8 mouse cellular contexts compared by ENCODE assay signal in the genomic region with DNA sequence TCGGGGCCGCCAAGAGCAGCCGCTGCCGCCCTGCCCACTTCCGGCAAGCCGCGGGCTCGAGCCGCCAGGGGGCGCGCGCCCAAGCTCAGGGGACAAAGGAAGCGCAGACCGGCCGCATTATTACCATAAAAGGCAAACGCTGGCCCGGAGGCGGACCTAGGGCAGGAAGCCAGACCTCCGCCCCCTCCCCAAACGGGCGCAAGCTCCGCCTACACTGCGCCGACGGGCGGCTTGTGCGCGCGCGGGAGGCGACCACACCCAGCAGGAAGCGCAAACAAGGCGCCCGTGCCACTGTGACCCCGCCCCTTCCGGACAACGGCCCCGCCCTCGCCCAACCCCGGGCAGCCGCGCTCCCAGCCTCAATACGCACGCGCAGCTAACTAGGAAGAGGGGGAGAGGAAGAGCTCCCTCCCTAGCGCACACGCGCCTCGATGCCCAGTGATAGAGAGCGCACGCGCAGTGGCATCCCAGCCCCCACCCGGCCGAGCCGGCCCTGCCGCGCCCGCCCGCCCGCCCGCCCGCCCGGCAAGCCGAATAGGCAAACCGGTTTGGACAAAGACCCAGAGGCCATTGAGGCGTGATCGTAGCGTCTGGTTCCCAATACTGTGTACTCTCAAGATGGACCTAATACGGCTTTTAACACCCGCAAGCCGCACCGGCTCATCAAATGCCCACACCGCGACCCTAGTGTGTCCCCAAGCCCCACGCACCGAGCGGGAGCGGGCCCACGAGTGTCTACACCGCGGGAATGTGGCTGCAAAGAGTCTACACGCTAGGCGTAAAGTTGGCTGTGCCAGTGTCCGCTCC. TPM values are rescaled to one million over a fixed set of nuclear protein-coding genes. Genes with fewer than 3 reads are reported as not detected.
DNase-seq lines count a peak whose midpoint lies in the region; ATAC-seq and TF ChIP-seq lines count a peak whose summit lies in the region.

No protein-coding gene starts in this region.

- peaks cover 38% of the 10 kb centered on the region for H3K79me2 ChIP-seq in CH12.LX (replicated peaks; ENCODE audit: control insufficient read depth, extremely low read depth, insufficient read depth, poor library complexity, severe bottlenecking)

- in situ Hi-C loops in CH12.LX (cut with MboI; ENCODE audit: low pct_ligation_motif_present, low pct_unique_long_range_greater_than_20kb, low sequenced_read_pairs) = no loop called here

- ATAC-seq in forebrain, embryonic 12.5 days (ENCODE audit: low FRiP score) = peak; percentile 87
- peak; percentile 85 for ATAC-seq in heart, postnatal 0 days (ENCODE audit: insufficient read depth, low read depth)
- peak; percentile 88 for ATAC-seq in liver, postnatal 0 days
- peak; percentile 83 for ATAC-seq in neural tube, embryonic 14.5 days (ENCODE audit: low read depth)

- peak overlapping the region; percentile 97 for H3K27ac ChIP-seq in CH12.LX (ENCODE audit: insufficient read depth, low read depth)
- peak overlapping the region; percentile 99 for H3K27ac ChIP-seq in forebrain, embryonic 12.5 days
- H3K27ac ChIP-seq in heart, postnatal 0 days (ENCODE audit: low read depth) = peak overlapping the region; percentile 100
- peak overlapping the region; percentile 99 for H3K27ac ChIP-seq in liver, postnatal 0 days (ENCODE audit: low read depth)
- H3K27ac ChIP-seq in neural tube, embryonic 14.5 days (ENCODE audit: low read depth, low read length) = peak overlapping the region; percentile 100

- H3K27me3 ChIP-seq in CH12.LX (replicated peaks) = no peaks in the 10 kb centered on the region
- H3K27me3 ChIP-seq in forebrain, embryonic 12.5 days = no peaks in the 10 kb centered on the region
- H3K27me3 ChIP-seq in heart, postnatal 0 days (ENCODE audit: control insufficient read depth, insufficient read depth, low read length) = no peaks in the 10 kb centered on the region
- no peaks in the 10 kb centered on the region for H3K27me3 ChIP-seq in liver, postnatal 0 days (ENCODE audit: insufficient read depth, low read length)
- peaks cover 3% of the 10 kb centered on the region; the same call in 1 of the 2 replicates for H3K27me3 ChIP-seq in neural tube, embryonic 14.5 days (ENCODE audit: control insufficient read depth, insufficient read depth, low read length)

- TF ChIP-seq POLR2A in CH12.LX (IDR thresholded peaks at IDR 0.05; ENCODE audit: low read depth, low read length) = no peak

- TF ChIP-seq CTCF in CH12.LX (conservative IDR thresholded peaks at IDR 0.05 in 1 of 2, IDR thresholded peaks at IDR 0.05 in 1 of 2; ENCODE audit: low read depth in 2 of 2, low read length in 2 of 2) = peak in 1 of 2 experiments; percentile 68; a peak in 2 of 4 replicates
- TF ChIP-seq CTCF in heart, postnatal 0 days (IDR thresholded peaks at IDR 0.05; ENCODE audit: low read depth) = peak; percentile 82
- TF ChIP-seq CTCF in liver, postnatal 0 days (IDR thresholded peaks at IDR 0.05; ENCODE audit: low read depth) = peak; percentile 95

- TF ChIP-seq EP300 in CH12.LX (IDR thresholded peaks at IDR 0.05; ENCODE audit: low read length) = no peak
- TF ChIP-seq EP300 in heart, postnatal 0 days (IDR thresholded peaks at IDR 0.05; ENCODE audit: low read depth) = peak; percentile 75
- no peak for TF ChIP-seq EP300 in liver, postnatal 0 days (IDR thresholded peaks at IDR 0.05; ENCODE audit: low read depth)

- peaks cover 32 to 56% of the 10 kb centered on the region in 2 experiments for H3K4me1 ChIP-seq in CH12.LX (ENCODE audit: control insufficient read depth in 1 of 2, insufficient read depth in 2 of 2)
- H3K4me1 ChIP-seq in forebrain, embryonic 12.5 days = peaks cover 53% of the 10 kb centered on the region
- peaks cover 40% of the 10 kb centered on the region for H3K4me1 ChIP-seq in heart, postnatal 0 days (ENCODE audit: control insufficient read depth, insufficient read depth)
- peaks cover 37% of the 10 kb centered on the region for H3K4me1 ChIP-seq in liver, postnatal 0 days (ENCODE audit: insufficient read depth)
- H3K4me1 ChIP-seq in neural tube, embryonic 14.5 days (ENCODE audit: control insufficient read depth, insufficient read depth, low read length) = peaks cover 38% of the 10 kb centered on the region

- no peak; the same call in 1 of the 2 replicates for TF ChIP-seq RAD21 in CH12.LX (IDR thresholded peaks at IDR 0.05; ENCODE audit: low read depth, low read length)

- peak overlapping the region; percentile 64 to 96 (median 85) for H3K4me3 ChIP-seq in CH12.LX (replicated peaks in 1 of 3; ENCODE audit: low read depth in 2 of 3, low read length in 2 of 3, poor library complexity in 1 of 3)
- peak overlapping the region; percentile 68 for H3K4me3 ChIP-seq in forebrain, embryonic 12.5 days (replicated peaks)
- H3K4me3 ChIP-seq in heart, postnatal 0 days (ENCODE audit: low read depth, low read length) = peak overlapping the region; percentile 99
- peak overlapping the region; percentile 98 for H3K4me3 ChIP-seq in liver, postnatal 0 days (ENCODE audit: low read depth, low read length)
- H3K4me3 ChIP-seq in neural tube, embryonic 14.5 days (ENCODE audit: low read depth, low read length) = peak overlapping the region; percentile 89

- WGBS in forebrain, embryonic 12.5 days = under 1% methylated on average over 72 of the region's 84 CpGs
- under 1% methylated on average over 82 of the region's 84 CpGs for WGBS in heart, postnatal 0 days
- under 1% methylated on average over 78 of the region's 84 CpGs for WGBS in liver, postnatal 0 days (ENCODE audit: insufficient replicate concordance)
- under 1% methylated on average over 79 of the region's 84 CpGs for WGBS in neural tube, embryonic 14.5 days

- peaks cover 39 to 47% of the 10 kb centered on the region in 2 experiments for H3K36me3 ChIP-seq in CH12.LX (replicated peaks in 1 of 2; ENCODE audit: control insufficient read depth in 1 of 2, insufficient read depth in 1 of 2, low read length in 1 of 2)
- H3K36me3 ChIP-seq in forebrain, embryonic 12.5 days (replicated peaks) = peaks cover 47% of the 10 kb centered on the region
- H3K36me3 ChIP-seq in heart, postnatal 0 days (replicated peaks; ENCODE audit: control insufficient read depth, insufficient read depth, low read length) = peaks cover 44% of the 10 kb centered on the region
- peaks cover 43% of the 10 kb centered on the region for H3K36me3 ChIP-seq in liver, postnatal 0 days (replicated peaks; ENCODE audit: insufficient read depth, low read length)
- H3K36me3 ChIP-seq in neural tube, embryonic 14.5 days (ENCODE audit: control insufficient read depth, insufficient read depth, low read length) = peaks cover 44% of the 10 kb centered on the region

- dilution Hi-C loops in CH12.LX (cut with MboI; ENCODE audit: extremely low pct_ligation_motif_present, extremely low pct_unique_long_range_greater_than_20kb, low sequenced_read_pairs) = no loop called here

- peak; percentile 92 for DNase-seq in CH12.LX (ENCODE audit: extremely low read depth)
- DNase-seq in c-Kit-positive CD71-positive TER-119-negative erythroid progenitor cells, embryonic 14.5 days (ENCODE audit: low read depth) = peak; percentile 87
- DNase-seq in heart, postnatal 0 days (ENCODE audit: low spot score) = peak; percentile 96
- DNase-seq in kidney, postnatal 4 days = peak; percentile 100
- peak; percentile 100 for DNase-seq in liver, postnatal 0 days
- DNase-seq in testis, postnatal 10 days (ENCODE audit: low spot score) = peak; percentile 100

- H3K9me3 ChIP-seq in CH12.LX (replicated peaks; ENCODE audit: low read length) = no peaks in the 10 kb centered on the region
- no peaks in the 10 kb centered on the region for H3K9me3 ChIP-seq in forebrain, embryonic 12.5 days
- H3K9me3 ChIP-seq in heart, postnatal 0 days (replicated peaks; ENCODE audit: control insufficient read depth, low read length) = no peaks in the 10 kb centered on the region
- no peaks in the 10 kb centered on the region for H3K9me3 ChIP-seq in liver, postnatal 0 days (ENCODE audit: low read length)
- no peaks in the 10 kb centered on the region for H3K9me3 ChIP-seq in neural tube, embryonic 14.5 days (ENCODE audit: control insufficient read depth, low read length)

- H3K4me2 ChIP-seq in CH12.LX (ENCODE audit: insufficient read depth, low read depth, poor library complexity, severe bottlenecking) = no peak overlapping the region
- peak overlapping the region; percentile 80 for H3K4me2 ChIP-seq in forebrain, embryonic 12.5 days
- peak overlapping the region; percentile 87 for H3K4me2 ChIP-seq in heart, postnatal 0 days (ENCODE audit: low read depth, low read length)
- peak overlapping the region; percentile 90 for H3K4me2 ChIP-seq in liver, postnatal 0 days (ENCODE audit: low read depth, low read length)
- peak overlapping the region; percentile 71 for H3K4me2 ChIP-seq in neural tube, embryonic 14.5 days (ENCODE audit: low read depth, low read length)

- H3K9ac ChIP-seq in CH12.LX (ENCODE audit: insufficient read depth, low read depth) = peak overlapping the region; percentile 99
- peak overlapping the region; percentile 98 for H3K9ac ChIP-seq in forebrain, embryonic 12.5 days
- peak overlapping the region; percentile 100 for H3K9ac ChIP-seq in heart, postnatal 0 days (replicated peaks; ENCODE audit: low read depth, low read length)
- H3K9ac ChIP-seq in liver, postnatal 0 days (replicated peaks) = peak overlapping the region; percentile 100
- peak overlapping the region; percentile 100 for H3K9ac ChIP-seq in neural tube, embryonic 14.5 days (replicated peaks; ENCODE audit: low read depth, low read length)

RNA-seq across cellular contexts. Expression of gene Actb, which starts 0.6 kb away (rescaled TPM):
- total RNA-seq in CH12.LX (2012; rRNA removed) (4,756 and 5,246 TPM in 2 replicates), CH12.LX (2014; rRNA removed) (3,882 and 4,152 TPM in 2 replicates)
- polyA plus RNA-seq in CH12.LX (2012; ENCODE audit: insufficient read length, low read depth) = 3,023 and 5,048 TPM in 2 replicates
- polyA plus RNA-seq in forebrain, embryonic 12.5 days (2016; fragmentation: Nextera tagmentation; extraction: Ambion mirVana) = 12,389 and 14,301 TPM in 2 replicates
- total RNA-seq in heart, postnatal 0 days (2014; rRNA removed; ENCODE audit: low replicate concordance) = 2,129 and 2,574 TPM in 2 replicates
- 4,473 and 4,544 TPM in 2 replicates for polyA plus RNA-seq in heart, postnatal 0 days (2015; fragmentation: Nextera tagmentation; extraction: Ambion mirVana)
- polyA plus RNA-seq in liver, postnatal 0 days (2015; fragmentation: Nextera tagmentation; extraction: Ambion mirVana) = 6,710 and 7,738 TPM in 2 replicates
- 12,012 and 12,961 TPM in 2 replicates for polyA plus RNA-seq in neural tube, embryonic 14.5 days (2014; fragmentation: Nextera tagmentation; extraction: Ambion mirVana)

RNA-seq across cellular contexts. Expression of gene Fbxl18, which starts 10.7 kb away (rescaled TPM):
- 5.0 and 6.4 TPM in 2 replicates for total RNA-seq in CH12.LX (2012; rRNA removed)
- 2.3 and 3.7 TPM in 2 replicates for total RNA-seq in CH12.LX (2014; rRNA removed)
- polyA plus RNA-seq in CH12.LX (2012; ENCODE audit: insufficient read length, low read depth) = 5.0 and 5.5 TPM in 2 replicates
- polyA plus RNA-seq in forebrain, embryonic 12.5 days (2016; fragmentation: Nextera tagmentation; extraction: Ambion mirVana) = 24.0 and 24.6 TPM in 2 replicates
- 12.5 and 17.8 TPM in 2 replicates for total RNA-seq in heart, postnatal 0 days (2014; rRNA removed; ENCODE audit: low replicate concordance)
- 6.8 and 7.3 TPM in 2 replicates for polyA plus RNA-seq in heart, postnatal 0 days (2015; fragmentation: Nextera tagmentation; extraction: Ambion mirVana)
- polyA plus RNA-seq in liver, postnatal 0 days (2015; fragmentation: Nextera tagmentation; extraction: Ambion mirVana) = 1.8 and 3.2 TPM in 2 replicates
- 22.5 and 24.1 TPM in 2 replicates for polyA plus RNA-seq in neural tube, embryonic 14.5 days (2014; fragmentation: Nextera tagmentation; extraction: Ambion mirVana)

RNA-seq across cellular contexts. Expression of gene Fscn1, which starts 54.2 kb away (rescaled TPM):
- total RNA-seq in CH12.LX (2012; rRNA removed) (51.7 and 65.3 TPM in 2 replicates), CH12.LX (2014; rRNA removed) (18.2 and 19.7 TPM in 2 replicates)
- polyA plus RNA-seq in CH12.LX (2012; ENCODE audit: insufficient read length, low read depth) = 70.4 and 75.7 TPM in 2 replicates
- polyA plus RNA-seq in forebrain, embryonic 12.5 days (2016; fragmentation: Nextera tagmentation; extraction: Ambion mirVana) = 665 and 748 TPM in 2 replicates
- total RNA-seq in heart, postnatal 0 days (2014; rRNA removed; ENCODE audit: low replicate concordance) = 101 and 104 TPM in 2 replicates
- polyA plus RNA-seq in heart, postnatal 0 days (2015; fragmentation: Nextera tagmentation; extraction: Ambion mirVana) = 77.9 and 78.7 TPM in 2 replicates
- polyA plus RNA-seq in liver, postnatal 0 days (2015; fragmentation: Nextera tagmentation; extraction: Ambion mirVana) = 6.9 and 7.3 TPM in 2 replicates
- 428 and 502 TPM in 2 replicates for polyA plus RNA-seq in neural tube, embryonic 14.5 days (2014; fragmentation: Nextera tagmentation; extraction: Ambion mirVana)

Comparison
In these comparisons a context has a peak if more than half of its experiments do, and no peak if none do; other contexts are left out.
1. Peak in every context shown above with its lines: DNase-seq, ATAC-seq, H3K4me3 ChIP-seq and H3K27ac ChIP-seq.